Mouse (Mus musculus) monocyte, adult 5-6 weeks (primary cell): Measurements from ENCODE around the gene Epn1. TPM values are rescaled to one million over a fixed set of nuclear protein-coding genes. Genes with fewer than 3 reads are reported as not detected.

Source experiments
- total RNA-seq: library from RNA; stranded (forward); fragments of 200-1000, 200-491, 200-594 nt; gene quantifications from 3 replicates; pipeline ENCODE4 v1.2.3, GENCODE M21; 2017

The Epn1 gene
- total RNA-seq, 1 experiment from 2014 or later = 80.5 TPM

Other genes starting within 250 kb of the Epn1 start
- gene Shisa7, start 235.5 kb upstream of the Epn1 start, total RNA-seq = 0.11 TPM in 1 of 3 replicates, not detected in the others
- 7.1 to 45.7 TPM (median 35.7 TPM) in 3 replicates for gene Isoc2b, start 210.0 kb upstream of the Epn1 start, total RNA-seq
- 4.5 to 8.4 TPM (median 7.9 TPM) in 3 replicates for gene Isoc2a, start 203.1 kb upstream of the Epn1 start, total RNA-seq
- gene Gm36210, start 173.7 kb upstream of the Epn1 start, total RNA-seq = not detected in 3 replicates
- gene Zfp628, start 165.0 kb upstream of the Epn1 start, total RNA-seq = 2.6 to 6.0 TPM (median 5.9 TPM) in 3 replicates
- 0.49 TPM in 1 of 3 replicates, not detected in the others for gene Nat14, start 158.2 kb upstream of the Epn1 start, total RNA-seq
- gene Ssc5d, start 154.4 kb upstream of the Epn1 start, total RNA-seq = not detected in 3 replicates
- not detected in 3 replicates for gene Sbk2, start 115.8 kb upstream of the Epn1 start, total RNA-seq
- gene Sbk3, start 109.1 kb upstream of the Epn1 start, total RNA-seq = not detected in 3 replicates
- gene Zfp579, start 84.1 kb upstream of the Epn1 start, total RNA-seq = 1.2 to 2.5 TPM (median 1.3 TPM) in 3 replicates
- gene Zfp524, start 65.8 kb upstream of the Epn1 start, total RNA-seq = 4.4 to 12.1 TPM (median 5.1 TPM) in 3 replicates
- 12.5 to 26.2 TPM (median 14.6 TPM) in 3 replicates for gene Fiz1, start 65.5 kb upstream of the Epn1 start, total RNA-seq
- not detected in 3 replicates for gene Gm44973, start 64.7 kb upstream of the Epn1 start, total RNA-seq
- 20.1 to 30.4 TPM (median 22.9 TPM) in 3 replicates for gene Zfp865, start 59.9 kb upstream of the Epn1 start, total RNA-seq
- not detected in 3 replicates for gene Ccdc106, start 59.7 kb upstream of the Epn1 start, total RNA-seq
- gene 4632433K11Rik, start 46.1 kb upstream of the Epn1 start, total RNA-seq = 1.4 to 1.5 TPM in 2 of 3 replicates, not detected in the other
- 3.0 to 3.8 TPM (median 3.1 TPM) in 3 replicates for gene Zfp784, start 41.8 kb upstream of the Epn1 start, total RNA-seq
- not detected in 3 replicates for gene Zfp580, start 28.7 kb upstream of the Epn1 start, total RNA-seq
- 119 to 185 TPM (median 151 TPM) in 3 replicates for gene U2af2, start 18.1 kb upstream of the Epn1 start, total RNA-seq
- not detected in 3 replicates for gene Rfpl4, start 36.7 kb downstream of the Epn1 start, total RNA-seq
- 0.53 to 2.8 TPM in 2 of 3 replicates, not detected in the other for gene Rasl2-9, start 45.7 kb downstream of the Epn1 start, total RNA-seq
- not detected in 3 replicates for gene Vmn1r55, start 69.4 kb downstream of the Epn1 start, total RNA-seq
- not detected in 3 replicates for gene Vmn1r56, start 116.5 kb downstream of the Epn1 start, total RNA-seq
- not detected in 3 replicates for gene Vmn1r57, start 138.3 kb downstream of the Epn1 start, total RNA-seq